Mouse (Mus musculus) gastrocnemius, postnatal 36 days (tissue): ENCODE results near the gene Tbc1d24. TPM values are rescaled to one million over a fixed set of nuclear protein-coding genes. Genes with fewer than 3 reads are reported as not detected.

Source experiments
- DNase-seq, 2 experiments: peaks; one replicate each; pipeline ENCODE4 v3.0.0; 2022
- intact Hi-C: fragments of 180-260 bp; cut with DNase I; formaldehyde crosslinking; loops from one replicate; pipeline ENCODE4 v1.15.1; 2025
- total RNA-seq, 2 experiments: library from RNA; stranded (reverse); gene quantifications; 2 replicates each; pipeline ENCODE4 v1.2.3; 2021

Tbc1d24 gene
- total RNA-seq, 2 experiments from 2014 or later, result 2.9 to 4.4 TPM

GRCm38 (mm10) chr17:24211631-24212440 lies 6.5 kb upstream of the Tbc1d24 start:
- DNase-seq, result no peak
- intact Hi-C loops, result no loop called here

GRCm38 (mm10) chr17:24210591-24210990 lies 5.2 kb upstream of the Tbc1d24 start:
- intact Hi-C loops, result no loop called here

GRCm38 (mm10) chr17:24209916-24210240 lies 4.5 kb upstream of the Tbc1d24 start:
- DNase-seq, result no peak
- intact Hi-C loops, result no loop called here

More at GRCm38 (mm10) chr17:24210591-24210990, 5.2 kb upstream of the Tbc1d24 start:
- DNase-seq, result no peak

GRCm38 (mm10) chr17:24209043-24209915 lies 3.9 kb upstream of the Tbc1d24 start, which contains the start of gene Ntn3:
Gene Ntn3, minus strand, starts transcription at chr17:24209531.
- DNase-seq, result peak in 1 of 2 experiments; percentile 43
- intact Hi-C loops, result no loop called here

DNA sequence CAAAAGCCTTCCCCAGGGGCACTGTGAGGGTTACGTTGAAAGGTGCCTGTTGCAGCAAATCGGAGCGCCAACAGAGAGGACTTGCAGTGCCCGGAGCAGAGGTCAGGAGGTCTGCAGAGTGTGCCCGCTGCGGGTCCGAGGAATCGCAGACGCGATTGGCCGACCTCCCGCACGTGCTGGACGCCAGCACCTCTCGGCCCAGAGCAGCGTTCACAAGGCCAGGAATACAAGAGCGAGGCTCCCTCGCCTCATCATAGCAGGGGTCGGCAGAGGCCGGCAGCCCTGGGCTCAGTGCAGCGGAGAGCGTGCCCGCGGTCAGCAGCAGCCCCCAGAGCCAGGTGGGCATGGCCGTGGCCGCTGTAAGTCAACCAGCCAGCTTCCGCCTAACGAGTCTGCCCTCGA lies 3.3 kb upstream of the Tbc1d24 start:
- intact Hi-C loops, result no loop called here
- peak in 1 of 2 experiments; percentile 36 for DNase-seq

GRCm38 (mm10) chr17:24207768-24208640 lies 2.6 kb upstream of the Tbc1d24 start:
- DNase-seq, result no peak
- intact Hi-C loops, result no loop called here

DNA sequence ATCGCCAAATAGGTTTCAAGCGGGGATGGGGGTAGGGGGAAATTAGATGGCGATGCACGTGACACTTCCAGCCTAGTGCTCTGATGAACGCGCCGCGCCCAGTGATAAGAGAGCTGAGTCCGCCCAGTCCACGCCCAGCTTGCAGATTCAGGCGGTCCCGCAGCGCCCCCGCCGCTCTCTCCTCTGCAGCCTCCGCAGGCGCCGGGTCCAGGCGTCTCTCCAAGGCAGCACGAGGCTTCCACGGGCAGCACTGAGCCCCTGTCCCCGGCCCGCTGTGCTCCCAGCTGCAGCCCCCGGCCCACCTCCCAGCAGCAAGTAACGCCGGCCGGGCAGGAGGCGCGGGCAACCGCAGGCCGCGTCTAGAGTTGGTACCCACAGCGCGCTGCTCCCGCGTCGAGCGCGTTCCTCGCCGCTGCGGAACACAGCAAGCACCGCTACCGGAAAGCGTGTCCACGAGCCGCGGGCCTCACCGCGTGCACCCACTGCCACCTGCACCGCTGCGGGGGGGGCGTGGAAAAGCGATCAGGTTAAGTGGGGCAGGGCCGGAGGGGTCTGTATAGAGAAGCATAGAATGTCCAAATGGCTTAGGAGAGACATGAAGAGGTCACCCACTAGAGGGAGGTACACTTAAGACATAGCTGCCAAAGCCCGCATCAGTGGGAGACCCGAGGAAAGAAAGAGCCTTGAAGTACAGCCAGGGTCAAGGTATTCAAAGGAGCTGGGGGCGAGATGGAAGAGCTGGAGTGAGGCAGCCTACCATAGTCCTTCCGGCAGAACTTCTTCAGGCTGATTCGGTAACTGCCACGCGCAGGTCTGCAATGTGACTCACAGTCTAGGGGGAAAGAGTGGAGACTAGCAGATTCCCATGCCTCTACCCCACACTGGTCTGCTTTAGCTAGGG lies 1.3 kb upstream of the Tbc1d24 start:
- DNase-seq, result no peak

DNA sequence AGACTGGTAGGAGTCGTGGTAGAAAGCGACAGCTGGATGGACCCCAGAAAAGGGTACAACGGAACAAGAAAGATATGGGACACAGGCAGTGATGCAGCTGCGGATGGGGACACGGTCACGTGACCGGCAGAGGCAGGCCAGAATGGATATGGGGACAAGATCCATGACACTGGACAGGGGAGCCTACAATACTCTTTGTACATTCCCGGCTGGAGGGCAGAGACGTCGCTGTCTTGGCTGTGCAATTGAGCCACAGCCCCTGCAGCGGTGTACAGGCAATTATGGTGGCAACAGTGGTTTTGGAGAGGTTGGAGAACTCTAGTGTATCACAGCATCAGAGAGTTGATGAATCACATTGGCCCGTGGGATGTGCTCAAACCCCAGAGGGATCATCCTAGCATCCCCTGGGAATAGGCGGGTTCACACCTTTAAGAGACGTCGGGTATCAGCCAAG lies 573 bp upstream of the Tbc1d24 start:
- intact Hi-C loops, result no loop called here
- no peak for DNase-seq

More for the DNA sequence above, 1.3 kb upstream of the Tbc1d24 start:
- intact Hi-C loops, result no loop called here

DNA sequence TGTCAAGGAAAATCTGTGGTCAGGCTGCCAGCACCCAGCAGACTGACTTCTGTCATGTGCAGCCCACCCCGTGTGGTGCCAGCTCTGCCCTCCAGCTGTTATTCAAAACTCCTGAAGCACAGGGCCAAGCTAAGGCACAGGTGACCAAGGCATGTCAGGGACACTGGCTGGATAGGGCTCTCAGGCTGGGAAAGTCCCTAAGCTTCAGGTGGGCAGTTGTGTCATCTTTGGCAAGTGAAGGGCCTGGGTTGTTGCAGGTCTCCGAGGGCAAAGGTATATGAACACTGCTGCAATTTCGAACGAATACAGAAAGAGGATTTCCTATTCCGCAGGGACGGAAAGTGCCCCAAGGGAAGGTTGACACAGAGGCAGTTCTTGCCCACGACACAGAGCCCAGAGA lies 516 bp downstream of the Tbc1d24 start:
- DNase-seq, result no peak
- intact Hi-C loops, result no loop called here

DNA sequence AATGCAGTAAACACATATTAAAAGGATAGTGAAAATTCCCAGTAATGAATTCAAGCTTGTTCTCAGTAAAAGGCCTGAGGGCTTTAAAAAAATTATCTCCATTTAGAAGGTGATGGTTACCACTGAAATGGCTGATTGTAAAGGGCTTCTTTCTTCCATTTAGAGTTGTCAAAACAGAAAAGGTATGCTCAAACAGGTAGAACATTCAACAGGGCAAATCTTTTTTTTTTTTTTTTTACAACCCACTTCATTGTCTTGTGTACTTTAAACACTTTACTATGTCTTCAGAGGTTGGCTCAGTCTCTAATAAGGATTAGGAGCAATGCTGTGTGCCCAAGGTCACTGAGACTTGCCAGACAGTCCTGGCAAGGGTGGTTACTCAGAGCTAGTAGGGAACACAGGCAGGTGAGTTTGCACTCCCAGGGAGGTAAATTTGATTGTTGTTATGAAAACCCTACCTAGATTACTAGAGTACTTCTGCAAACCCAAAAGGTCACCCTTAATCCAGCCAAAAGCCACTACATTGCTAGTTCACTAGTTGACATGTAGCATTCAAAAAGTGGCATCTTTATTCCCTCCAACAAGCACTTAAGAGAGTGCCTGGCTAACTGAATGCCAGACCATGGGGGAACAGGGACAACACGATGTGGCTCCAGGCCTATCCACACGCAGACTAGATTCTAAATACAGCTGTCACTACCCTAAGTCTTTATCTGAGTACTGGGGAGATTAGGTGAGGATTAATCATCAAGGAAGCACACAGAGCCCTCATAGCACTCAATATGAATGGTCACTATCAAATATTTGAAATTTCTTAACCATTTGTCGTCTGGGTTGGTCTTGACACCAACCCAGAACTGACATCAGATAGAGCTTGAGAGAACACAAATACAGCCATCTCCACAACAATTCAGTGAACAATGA lies 1.5 kb downstream of the Tbc1d24 start:
- intact Hi-C loops, result no loop called here
- no peak for DNase-seq

DNA sequence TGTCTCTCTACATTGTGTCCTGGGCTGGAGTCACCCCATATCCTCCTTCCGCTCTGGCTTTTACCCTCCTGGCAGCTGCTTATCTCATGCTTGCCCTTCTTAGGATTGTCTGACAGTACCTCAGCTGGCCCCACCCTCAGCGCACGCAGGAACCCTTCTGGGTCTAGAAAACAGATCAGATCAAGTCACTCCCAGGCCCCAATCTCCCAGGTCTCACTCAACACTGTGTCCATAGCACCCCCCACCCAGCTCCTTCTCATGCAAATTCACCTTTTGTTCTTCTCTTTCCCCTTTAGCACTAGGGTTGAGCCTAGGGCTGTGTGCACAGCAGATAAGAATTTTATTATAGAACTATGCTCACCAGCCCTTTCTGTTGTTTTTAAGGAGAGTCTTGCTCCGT lies 2.3 kb downstream of the Tbc1d24 start:
- no peak for DNase-seq
- intact Hi-C loops, result no loop called here

DNA sequence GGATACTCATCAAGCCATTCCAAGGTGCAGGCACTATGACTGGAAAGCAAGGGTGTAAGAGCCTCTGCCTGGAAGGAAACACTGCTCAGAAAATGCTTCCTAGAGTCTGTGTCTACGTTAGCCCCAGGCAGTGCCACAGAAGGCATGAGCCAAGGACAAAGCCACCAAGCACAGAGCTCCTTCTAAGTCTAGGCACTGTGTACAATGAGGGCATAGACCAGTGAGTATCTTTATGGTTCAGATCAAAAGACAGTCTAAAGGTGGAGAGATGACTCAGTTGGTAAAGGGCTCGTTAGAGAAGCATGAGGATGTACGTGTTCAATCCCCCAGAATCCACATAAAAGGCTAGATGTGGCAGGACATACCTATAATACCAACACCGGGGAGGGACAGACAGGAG lies 4.3 kb downstream of the Tbc1d24 start:
- DNase-seq, result no peak
- intact Hi-C loops, result no loop called here

DNA sequence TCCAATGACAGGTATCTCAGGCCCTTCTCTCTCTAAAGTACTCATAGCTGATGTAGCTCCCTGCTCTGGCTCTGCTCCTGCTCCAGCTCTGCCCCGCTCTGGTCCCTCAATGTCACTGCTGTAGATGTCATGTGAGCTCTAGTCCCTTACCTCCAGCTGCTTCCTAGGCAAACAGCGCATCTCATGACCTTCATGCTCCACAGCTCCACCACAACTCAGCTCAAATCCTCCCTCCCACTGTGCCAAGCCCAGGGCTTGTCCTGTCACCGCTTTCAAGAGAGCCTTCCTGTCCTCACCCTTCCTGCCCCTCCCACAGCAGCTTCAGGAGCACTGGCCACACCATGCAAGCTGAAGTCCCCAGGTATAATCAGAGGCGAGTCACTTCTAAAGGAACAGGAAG lies 5.6 kb downstream of the Tbc1d24 start:
- DNase-seq, result no peak
- intact Hi-C loops, result no loop called here

GRCm38 (mm10) chr17:24199252-24199651 lies 6.1 kb downstream of the Tbc1d24 start:
- intact Hi-C loops, result no loop called here
- DNase-seq, result no peak

DNA sequence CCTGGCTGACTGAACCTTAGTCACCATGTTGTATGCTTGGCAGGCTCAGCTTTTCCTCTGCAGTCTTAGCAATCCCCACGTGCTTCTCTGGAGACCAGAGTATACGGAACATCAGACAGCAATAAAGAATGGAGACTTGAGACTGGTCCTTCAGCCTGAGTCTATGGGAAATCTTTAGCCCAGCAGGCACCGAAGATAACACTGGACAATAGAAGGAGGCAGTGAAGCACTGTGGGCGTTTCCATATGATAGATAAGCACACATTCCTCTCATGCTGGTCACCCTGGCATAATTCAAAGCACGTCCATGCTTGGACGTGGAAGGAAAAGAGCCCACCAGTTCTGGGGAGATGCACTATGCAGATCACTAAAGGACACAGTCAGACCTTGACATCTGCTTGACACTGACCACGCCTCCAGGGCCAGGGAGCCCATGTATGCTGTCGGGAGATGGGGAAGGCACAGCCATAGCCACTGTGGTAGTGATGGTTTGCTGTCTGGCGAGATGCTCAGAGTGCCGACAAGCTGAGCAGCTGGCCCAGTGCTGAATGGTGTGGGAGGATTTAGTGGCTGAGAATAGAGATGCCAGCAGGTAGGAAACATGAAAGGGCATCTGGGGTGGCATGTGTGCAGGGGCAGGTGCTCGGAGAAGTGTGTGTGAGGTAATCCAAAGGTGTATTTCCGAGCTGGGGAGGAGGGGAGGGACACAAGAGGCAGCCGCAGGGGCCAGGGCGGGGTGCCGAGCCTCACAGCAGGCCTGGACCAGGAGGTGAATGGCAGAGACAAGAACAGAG lies 8.1 kb downstream of the Tbc1d24 start:
- intact Hi-C loops, result no loop called here

GRCm38 (mm10) chr17:24195349-24195748 lies 10.0 kb downstream of the Tbc1d24 start:
- no peak for DNase-seq

More for the DNA sequence above, 8.1 kb downstream of the Tbc1d24 start:
- DNase-seq, result no peak

GRCm38 (mm10) chr17:24193769-24194168 lies 11.6 kb downstream of the Tbc1d24 start:
- intact Hi-C loops, result no loop called here
- no peak for DNase-seq

More at GRCm38 (mm10) chr17:24195349-24195748, 10.0 kb downstream of the Tbc1d24 start:
- intact Hi-C loops, result no loop called here

GRCm38 (mm10) chr17:24193268-24193667 lies 12.1 kb downstream of the Tbc1d24 start:
- intact Hi-C loops, result no loop called here
- DNase-seq, result no peak
